Mouse (Mus musculus): ENCODE measurements around the gene Aspscr1. TPM values are rescaled to one million over a fixed set of nuclear protein-coding genes. Genes with fewer than 3 reads are reported as not detected.
"Not testable (repeated sequence)": the region's sequence is repeated elsewhere in the genome, so short reads cannot be mapped to it uniquely, and the experiment has no call there.

Gene Aspscr1
- total and polyA plus RNA-seq, 2 experiments from 2014 or later, result 130 to 148 TPM

- Histone ChIP-seq H3K36me3 (ENCODE audit: insufficient read depth, low read length) (no peaks in the 10 kb centered on the region), H3K4me2 (ENCODE audit: low read depth, low read length) (peak overlapping the region; percentile 78), H3K27me3 (ENCODE audit: insufficient read depth, low read length) (no peaks in the 10 kb centered on the region), H3K27ac (peak overlapping the region; percentile 32; the same call in 1 of the 2 replicates), H3K9me3 (ENCODE audit: low read length) (no peaks in the 10 kb centered on the region), H3K4me1 (ENCODE audit: insufficient read depth, low read length) (peaks cover 6% of the 10 kb centered on the region; the same call in 1 of the 2 replicates), H3K4me3 (ENCODE audit: low read length) (peak overlapping the region; percentile 49), H3K9ac (replicated peaks; ENCODE audit: low read length) (peak overlapping the region; percentile 57)
- DNase-seq (ENCODE audit: low spot score) (no peak), ATAC-seq (peak; percentile 35)
- no peak for TF ChIP-seq CTCF (IDR thresholded peaks at IDR 0.05; ENCODE audit: low read depth)
- WGBS, result 18% methylated on average over 35 of the region's 36 CpGs
Measured at GRCm38 (mm10) chr11:120726243-120727168, 53.7 kb downstream of the Aspscr1 start.

GRCm38 (mm10) chr11:120727169-120727527 lies 54.4 kb downstream of the Aspscr1 start, which contains the start of gene Dcxr:
TSS of gene Dcxr (minus strand) at chr11:120727281.
- peak within 1 kb of the TSS; percentile 49 for H3K4me3 ChIP-seq (ENCODE audit: low read length)
- 3% methylated on average over 14 of the region's 14 CpGs for whole genome bisulfite sequencing
- H3K27me3 ChIP-seq (ENCODE audit: insufficient read depth, low read length), result no peaks in the 10 kb centered on the region
- peak within 1 kb of the TSS; percentile 78 for H3K4me2 ChIP-seq (ENCODE audit: low read depth, low read length)
- no peaks in the 10 kb centered on the region for H3K36me3 ChIP-seq (ENCODE audit: insufficient read depth, low read length)
- no peaks in the 10 kb centered on the region for H3K9me3 ChIP-seq (ENCODE audit: low read length)
- peak within 1 kb of the TSS; percentile 57 for H3K9ac ChIP-seq (replicated peaks; ENCODE audit: low read length)
- peaks cover 4% of the 10 kb centered on the region; the same call in 1 of the 2 replicates for H3K4me1 ChIP-seq (ENCODE audit: insufficient read depth, low read length)
- peak; percentile 57 for TF ChIP-seq CTCF (IDR thresholded peaks at IDR 0.05; ENCODE audit: low read depth)
- DNase-seq (ENCODE audit: low spot score), result peak; percentile 87
- ATAC-seq, result peak; percentile 91
- peak within 1 kb of the TSS; percentile 32; the same call in 1 of the 2 replicates for H3K27ac ChIP-seq

GRCm38 (mm10) chr11:120727564-120727963 lies 54.8 kb downstream of the Aspscr1 start:
- ATAC-seq, result no peak

GRCm38 (mm10) chr11:120728530-120729240 lies 55.9 kb downstream of the Aspscr1 start:
- H3K9ac ChIP-seq (replicated peaks; ENCODE audit: low read length), result no peak overlapping the region
- H3K4me3 ChIP-seq (ENCODE audit: low read length), result no peak overlapping the region
- DNase-seq (ENCODE audit: low spot score) (no peak), ATAC-seq (no peak)
- no peak for TF ChIP-seq CTCF (IDR thresholded peaks at IDR 0.05; ENCODE audit: low read depth)
- no peaks in the 10 kb centered on the region for H3K9me3 ChIP-seq (ENCODE audit: low read length)
- 70% methylated on average over 11 of the region's 11 CpGs for WGBS
- peaks cover 4% of the 10 kb centered on the region; the same call in 1 of the 2 replicates for H3K4me1 ChIP-seq (ENCODE audit: insufficient read depth, low read length)
- H3K36me3 ChIP-seq (ENCODE audit: insufficient read depth, low read length), result no peaks in the 10 kb centered on the region
- no peaks in the 10 kb centered on the region for H3K27me3 ChIP-seq (ENCODE audit: insufficient read depth, low read length)
- no peak overlapping the region for H3K4me2 ChIP-seq (ENCODE audit: low read depth, low read length)
- H3K27ac ChIP-seq, result no peak overlapping the region

More at GRCm38 (mm10) chr11:120727564-120727963, 54.8 kb downstream of the Aspscr1 start:
- Histone ChIP-seq H3K9me3 (ENCODE audit: low read length) (no peaks in the 10 kb centered on the region), H3K4me2 (ENCODE audit: low read depth, low read length) (no peak overlapping the region; the same call in 1 of the 2 replicates), H3K4me3 (ENCODE audit: low read length) (no peak overlapping the region), H3K27me3 (ENCODE audit: insufficient read depth, low read length) (no peaks in the 10 kb centered on the region), H3K4me1 (ENCODE audit: insufficient read depth, low read length) (peaks cover 4% of the 10 kb centered on the region; the same call in 1 of the 2 replicates), H3K9ac (replicated peaks; ENCODE audit: low read length) (no peak overlapping the region), H3K27ac (no peak overlapping the region), H3K36me3 (ENCODE audit: insufficient read depth, low read length) (no peaks in the 10 kb centered on the region)
- TF ChIP-seq CTCF (IDR thresholded peaks at IDR 0.05; ENCODE audit: low read depth), result no peak
- 63% methylated on average over 11 of the region's 12 CpGs for WGBS
- DNase-seq (ENCODE audit: low spot score), result no peak

- H3K36me3 ChIP-seq (ENCODE audit: insufficient read depth, low read length); ATAC-seq; H3K9ac ChIP-seq (replicated peaks; ENCODE audit: low read length); H3K9me3 ChIP-seq (ENCODE audit: low read length); H3K27ac ChIP-seq; H3K27me3 ChIP-seq (ENCODE audit: insufficient read depth, low read length); H3K4me3 ChIP-seq (ENCODE audit: low read length); H3K4me2 ChIP-seq (ENCODE audit: low read depth, low read length); H3K4me1 ChIP-seq (ENCODE audit: insufficient read depth, low read length): not testable (repeated sequence)
- DNase-seq (ENCODE audit: low spot score), result peak; percentile 48
- 3% methylated on average over 18 of the region's 21 CpGs for WGBS
Measured at GRCm38 (mm10) chr11:120729432-120730050, 56.8 kb downstream of the Aspscr1 start.

- H3K9me3 ChIP-seq (ENCODE audit: low read length), result no peaks in the 10 kb centered on the region
- H3K4me3 ChIP-seq (ENCODE audit: low read length), result no peak overlapping the region
- H3K27ac ChIP-seq, result no peak overlapping the region
- ATAC-seq, result no peak
- peaks cover 4% of the 10 kb centered on the region; the same call in 1 of the 2 replicates for H3K4me1 ChIP-seq (ENCODE audit: insufficient read depth, low read length)
- no peak overlapping the region for H3K9ac ChIP-seq (replicated peaks; ENCODE audit: low read length)
- H3K36me3 ChIP-seq (ENCODE audit: insufficient read depth, low read length), result no peaks in the 10 kb centered on the region
- no peak for DNase-seq (ENCODE audit: low spot score)
- TF ChIP-seq CTCF (IDR thresholded peaks at IDR 0.05; ENCODE audit: low read depth), result no peak
- H3K4me2 ChIP-seq (ENCODE audit: low read depth, low read length), result no peak overlapping the region
- WGBS, result 86% methylated on average over 10 of the region's 10 CpGs
- H3K27me3 ChIP-seq (ENCODE audit: insufficient read depth, low read length), result no peaks in the 10 kb centered on the region
Measured at GRCm38 (mm10) chr11:120730331-120730870, 57.6 kb downstream of the Aspscr1 start.
